Mouse (Mus musculus) left cerebral cortex, adult 8-10 months (tissue): ENCODE measurements around the gene Smad5. TPM values are rescaled to one million over a fixed set of nuclear protein-coding genes. Genes with fewer than 3 reads are reported as not detected.

Experiments
- total RNA-seq, 4 experiments: library from RNA; stranded (reverse); gene quantifications; 2 replicates each; pipeline ENCODE4 v1.2.4; 2022

The Smad5 gene
- total RNA-seq, 4 experiments from 2014 or later = 23.7 to 25.7 (median 23.8) TPM

Other genes with a start within 250 kb of the Smad5 start
- gene Il9, start 220.8 kb upstream of the Smad5 start, total RNA-seq = not detected
- gene Fbxl21, start 180.5 kb upstream of the Smad5 start, total RNA-seq = 10 to 100 TPM; 11.7 to 14.0 (median 11.9) TPM
- not detected for gene Lect2, start 154.5 kb upstream of the Smad5 start, total RNA-seq
- gene Tgfbi, start 93.5 kb upstream of the Smad5 start, total RNA-seq = 1 to 10 TPM; 4.5 to 5.1 (median 4.9) TPM
- 10 to 100 TPM; 13.4 to 15.8 (median 15.2) TPM for gene Gm45623, start 50.8 kb downstream of the Smad5 start, total RNA-seq
- 1 to 10 TPM; 1.8 to 3.0 (median 2.5) TPM for gene Trpc7, start 193.0 kb downstream of the Smad5 start, total RNA-seq